Mouse (Mus musculus) thymus, postnatal 36 days (tissue): Measurements from ENCODE around the gene Slc7a1.
A peak's percentile ranks its signal among the peaks of the same experiment; 100 is the strongest.
"Not testable (repeated sequence)": the region's sequence is repeated elsewhere in the genome, so short reads cannot be mapped to it uniquely, and the experiment has no call there.

ENCODE experiments used
- DNase-seq, 2 experiments: peaks; one replicate each; pipeline ENCODE4 v3.0.0; 2022; ENCODE audit warnings: mixed read lengths in 2 of 2

Gene Slc7a1

DNA sequence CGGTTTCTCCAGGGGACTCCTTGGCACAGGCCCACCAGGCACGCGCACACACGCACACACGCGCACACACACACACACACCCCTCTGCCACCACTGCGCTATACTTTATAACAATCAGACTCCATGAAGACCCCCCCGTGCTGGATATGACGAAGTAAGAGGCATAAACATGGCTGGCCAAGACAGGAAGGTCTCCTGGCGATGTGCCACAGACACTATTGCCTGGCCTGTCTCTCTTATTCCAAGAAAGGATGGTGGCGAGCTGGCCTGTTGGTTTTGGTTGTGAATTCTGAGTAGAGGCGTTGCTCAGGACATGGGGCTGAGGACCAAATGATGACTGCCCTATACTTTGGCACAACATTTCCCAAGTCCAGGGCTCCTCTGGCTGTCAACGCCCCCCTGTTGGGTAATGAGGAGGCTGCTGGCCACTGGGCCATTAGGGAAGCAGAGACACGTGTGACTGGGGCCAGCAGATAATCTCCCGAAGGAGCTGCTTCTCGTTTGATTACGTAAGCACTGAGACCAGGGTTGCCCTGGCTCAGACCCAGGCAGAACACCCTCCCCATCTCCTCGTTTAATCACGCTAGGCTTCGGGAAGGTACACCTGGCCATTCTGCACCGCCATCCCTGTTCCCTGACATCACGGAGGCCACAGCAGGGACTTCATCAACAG is 36.1 kb downstream of the Slc7a1 start:
- DNase-seq, result no peak

GRCm38 (mm10) chr5:148362296-148362695 is 37.4 kb downstream of the Slc7a1 start:
- DNase-seq, result no peak

- DNase-seq, result no peak
Measured at GRCm38 (mm10) chr5:148361759-148362010, 38.0 kb downstream of the Slc7a1 start.

GRCm38 (mm10) chr5:148360922-148361758 is 38.6 kb downstream of the Slc7a1 start:
- no peak for DNase-seq

GRCm38 (mm10) chr5:148359131-148359530 is 40.6 kb downstream of the Slc7a1 start:
- DNase-seq, result no peak

DNA sequence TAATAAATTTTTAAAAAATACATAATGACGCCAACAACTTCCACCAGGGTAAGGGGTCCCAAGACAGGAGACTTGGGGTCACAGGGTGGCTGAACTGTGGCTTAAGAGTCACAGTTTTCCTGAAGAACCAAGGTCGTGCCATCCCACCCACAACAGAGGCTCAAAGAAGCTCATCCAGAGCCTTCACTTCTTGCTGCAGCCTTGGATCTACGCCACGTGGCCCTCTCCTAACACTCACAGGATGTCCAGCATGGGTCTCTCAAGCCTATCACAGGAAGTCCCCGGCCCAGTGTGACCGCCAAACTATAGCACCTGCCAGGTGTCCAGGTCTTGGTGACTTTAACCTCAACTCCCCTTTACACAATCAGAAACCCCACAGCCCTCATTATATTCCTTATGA is 42.5 kb downstream of the Slc7a1 start:
- no peak for DNase-seq

DNA sequence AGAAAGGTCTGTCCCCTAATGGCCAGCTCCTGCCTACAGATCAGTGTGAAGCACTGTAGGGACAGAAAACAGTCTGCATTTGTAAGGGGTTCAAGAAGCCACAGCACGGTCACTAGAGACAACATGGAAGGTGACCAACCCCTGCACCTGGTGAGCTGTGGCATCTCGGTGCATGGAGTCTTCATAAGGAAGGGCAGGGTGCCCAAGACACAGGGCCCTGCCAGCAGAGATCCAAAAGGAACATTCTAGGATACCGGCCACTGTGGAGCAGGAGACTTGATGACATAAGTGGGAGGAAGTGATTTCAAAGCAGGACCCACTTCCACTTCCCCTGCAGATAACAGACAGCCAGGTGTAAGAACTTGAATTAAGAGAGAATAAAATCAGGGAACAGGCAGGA is 43.9 kb downstream of the Slc7a1 start:
- no peak for DNase-seq

DNA sequence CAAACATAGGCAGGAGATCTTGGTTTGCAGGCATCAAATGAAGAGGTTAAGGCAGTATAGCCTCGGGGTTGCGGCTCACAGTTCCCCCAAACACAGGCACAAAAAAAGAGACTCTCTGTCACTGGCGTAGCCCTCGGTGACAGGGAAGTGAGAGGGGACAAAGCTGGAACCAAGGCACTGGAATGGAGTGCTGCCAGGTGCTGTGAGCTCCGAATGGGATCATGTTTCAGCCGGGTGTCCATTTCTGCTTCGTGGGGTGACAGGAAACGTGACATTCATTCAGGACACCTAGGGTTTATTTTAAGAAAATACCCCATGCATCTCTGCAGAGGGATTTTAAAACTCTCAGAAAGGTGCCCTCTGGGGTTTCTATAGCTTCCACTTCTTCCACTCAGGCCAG is 45.2 kb downstream of the Slc7a1 start:
- DNase-seq, result no peak

DNA sequence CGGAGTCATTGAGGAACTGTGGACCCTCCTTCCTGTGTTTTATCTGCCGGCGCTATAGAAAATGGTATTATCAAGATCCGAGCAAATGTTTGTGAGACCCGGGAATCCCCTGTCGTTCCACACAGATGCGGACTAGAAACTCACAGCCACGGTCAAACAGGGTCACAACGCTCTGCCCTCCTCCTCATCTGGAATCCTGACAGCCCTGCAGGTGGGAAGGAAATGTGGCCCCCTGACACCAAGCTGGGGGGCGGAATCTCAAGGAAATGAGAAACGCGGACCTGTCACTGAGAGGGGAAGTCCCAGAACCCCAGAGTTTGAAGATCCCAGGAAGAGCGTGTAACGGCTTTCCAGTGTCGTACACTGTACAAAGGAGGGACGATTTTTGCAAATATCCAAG is 46.3 kb downstream of the Slc7a1 start:
- no peak for DNase-seq

DNA sequence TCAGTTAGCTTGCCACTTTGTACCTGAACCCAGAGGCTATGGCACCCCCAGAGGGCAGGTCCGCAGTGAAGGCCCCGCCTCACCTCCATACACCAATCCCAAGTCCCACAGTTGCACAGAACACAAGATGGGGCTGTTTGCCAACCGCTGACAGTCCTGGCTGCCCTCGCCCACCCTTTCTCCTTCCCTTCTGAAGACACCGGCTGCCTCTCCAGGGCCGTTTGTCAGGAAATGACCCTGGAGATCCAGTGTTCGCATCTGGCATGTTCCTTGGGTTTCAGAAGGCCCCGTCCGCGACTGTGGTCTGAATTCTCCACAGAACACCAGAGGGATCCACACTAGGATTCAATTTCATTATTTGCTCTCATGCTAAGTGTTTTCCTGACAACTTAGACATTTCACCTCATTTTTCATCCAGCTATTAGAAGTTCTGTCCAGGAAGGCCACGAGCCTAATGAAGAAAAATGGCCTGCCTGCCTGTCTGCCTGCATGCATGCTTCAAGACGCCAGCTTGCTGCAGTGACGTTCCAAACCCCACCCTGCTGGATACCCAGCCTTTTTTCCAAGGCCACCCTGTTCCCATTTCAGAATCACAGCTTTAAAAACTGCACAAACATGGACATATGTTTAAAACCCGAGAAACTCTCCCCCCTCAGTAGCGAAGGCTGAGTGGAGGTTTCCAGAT is 50.2 kb downstream of the Slc7a1 start:
- no peak for DNase-seq

DNA sequence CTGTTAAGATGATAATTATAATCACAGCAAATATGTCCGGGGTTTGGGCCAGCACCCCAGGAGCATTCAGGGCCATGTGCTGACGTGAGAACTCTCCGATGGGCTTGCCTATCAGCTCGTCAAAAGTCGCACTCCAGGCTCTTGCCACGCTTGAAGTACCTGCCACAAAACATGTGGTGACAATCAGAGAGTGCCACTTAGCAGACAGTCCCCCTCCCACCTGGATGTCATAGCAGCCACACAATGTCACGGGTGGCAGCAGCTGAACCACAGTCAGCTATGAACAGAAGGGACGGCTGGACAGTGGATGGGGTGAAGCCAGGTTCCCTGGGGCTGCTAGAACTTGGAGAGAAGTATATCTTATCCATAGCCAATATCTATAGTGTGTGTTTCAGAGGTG is 51.6 kb downstream of the Slc7a1 start:
- DNase-seq, result no peak

DNA sequence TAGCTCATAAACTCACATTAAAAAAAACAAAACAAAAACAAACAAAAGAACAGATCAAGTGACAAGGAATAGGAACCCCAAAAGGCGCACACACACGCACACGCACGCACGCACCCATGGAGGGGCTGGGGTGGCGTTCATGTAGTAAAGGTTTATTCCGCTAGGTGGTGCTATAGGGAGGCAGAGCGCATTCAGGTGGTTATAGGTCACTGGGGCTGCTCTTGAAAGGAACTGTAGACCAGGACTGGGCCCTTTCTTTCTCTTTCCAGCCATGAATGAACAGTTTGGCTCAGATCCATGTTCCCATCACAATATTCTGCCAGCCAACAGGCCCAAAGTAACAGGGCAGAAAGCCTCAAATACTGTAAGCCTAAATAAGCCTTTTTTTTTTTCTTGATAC is 53.2 kb downstream of the Slc7a1 start:
- DNase-seq, result no peak

DNA sequence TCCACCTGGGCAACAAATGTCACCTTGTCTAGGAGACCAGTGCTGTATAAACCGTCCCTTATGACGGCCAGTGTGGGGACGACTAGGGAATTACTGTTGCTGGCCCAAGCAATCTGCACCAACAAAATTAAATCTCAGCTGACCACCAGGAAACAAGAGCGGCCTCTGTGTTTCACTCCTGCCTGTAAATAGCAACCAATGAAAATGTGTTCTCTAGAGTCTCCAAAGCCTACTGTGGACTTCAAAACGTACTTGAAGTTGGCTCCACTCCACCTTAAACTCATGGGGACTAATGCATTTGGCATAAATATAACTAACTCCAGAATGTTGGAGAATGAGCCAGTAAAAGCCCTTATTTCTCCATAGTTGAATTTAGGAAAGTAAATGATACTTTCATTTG is 55.3 kb downstream of the Slc7a1 start:
- no peak for DNase-seq

DNA sequence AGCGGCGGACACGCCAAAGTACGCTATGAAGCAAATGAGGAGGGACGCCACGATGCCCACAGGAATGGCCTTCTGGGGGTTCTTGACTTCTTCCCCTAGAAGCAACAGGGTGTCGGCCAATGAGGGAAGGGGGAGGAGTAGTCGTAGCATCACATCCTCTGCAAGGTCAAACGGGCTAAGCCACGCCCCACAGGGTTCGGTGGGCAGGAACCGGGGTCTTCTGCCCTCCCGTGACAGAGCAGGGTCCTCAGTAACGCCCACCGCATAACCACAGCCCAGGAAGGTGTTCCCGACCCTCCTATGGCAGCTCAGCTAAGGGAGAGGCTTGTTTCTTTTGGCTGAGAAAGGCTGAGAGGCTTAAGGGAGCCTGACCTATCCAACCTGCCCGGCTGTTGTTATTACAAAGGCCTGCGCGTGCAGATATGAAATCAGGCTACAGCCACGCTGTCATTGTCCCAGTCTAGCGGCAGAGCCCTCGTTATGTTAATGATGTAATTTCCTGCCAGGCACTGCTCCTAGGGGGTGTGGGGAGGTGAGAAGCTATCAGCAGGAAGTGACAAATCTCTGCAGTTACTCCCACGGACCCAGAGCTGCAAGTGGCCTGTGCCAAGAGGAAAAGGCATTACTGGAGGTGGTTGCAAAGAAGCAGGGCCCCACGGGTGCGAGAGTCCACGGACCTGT is 57.5 kb downstream of the Slc7a1 start:
- peak in 1 of 2 experiments; percentile 13 for DNase-seq

- DNase-seq, result no peak
Measured at GRCm38 (mm10) chr5:148339126-148339525, 60.6 kb downstream of the Slc7a1 start.

DNA sequence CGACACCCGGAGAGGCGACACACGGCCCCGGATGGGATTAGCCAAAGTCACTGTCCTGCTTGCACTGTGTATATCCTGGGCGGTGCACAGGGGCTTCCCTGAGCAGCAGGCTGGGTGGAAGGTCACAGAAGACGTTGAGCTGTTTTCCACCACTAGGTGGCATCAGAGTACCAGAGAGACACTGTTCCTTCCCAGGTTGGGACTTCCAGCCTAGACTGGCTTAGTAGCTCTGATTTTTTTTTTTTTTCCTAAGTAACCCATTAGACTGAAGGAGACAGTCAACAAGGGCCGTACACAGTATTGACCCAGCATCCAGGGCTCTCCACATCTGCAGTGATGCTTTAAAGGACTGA is 67.1 kb downstream of the Slc7a1 start:
- peak; percentile 55 to 65 for DNase-seq

- DNase-seq, result no peak
Measured at GRCm38 (mm10) chr5:148331926-148332621, 67.6 kb downstream of the Slc7a1 start.

DNA sequence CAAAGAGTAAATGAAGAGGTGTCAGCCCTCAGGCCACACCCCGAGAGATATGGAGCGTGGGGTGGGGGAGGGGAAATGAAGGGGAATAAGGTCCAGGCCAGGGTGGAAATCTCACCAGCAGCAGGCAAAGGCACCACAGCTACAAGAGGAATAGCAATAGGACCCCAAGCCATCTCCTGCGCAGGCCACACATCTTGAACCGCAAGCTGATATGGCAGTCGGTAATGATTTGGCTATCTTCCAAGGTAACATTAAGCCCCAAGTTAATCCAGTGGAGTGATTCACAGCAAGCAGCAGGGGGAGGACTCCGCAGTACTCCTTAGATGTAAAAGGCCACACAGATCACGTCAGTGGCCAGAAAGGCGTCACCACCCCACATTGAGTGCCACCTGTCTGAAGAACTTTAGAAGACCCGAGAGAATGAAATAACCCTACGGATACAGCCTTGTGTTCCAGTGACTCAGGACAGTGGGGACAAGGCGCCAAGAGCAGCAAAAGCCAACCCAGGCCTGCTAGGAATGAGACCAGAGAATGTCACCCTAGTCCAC is 68.4 kb downstream of the Slc7a1 start:
- no peak for DNase-seq

GRCm38 (mm10) chr5:148328982-148329381 is 70.7 kb downstream of the Slc7a1 start:
- no peak for DNase-seq

DNA sequence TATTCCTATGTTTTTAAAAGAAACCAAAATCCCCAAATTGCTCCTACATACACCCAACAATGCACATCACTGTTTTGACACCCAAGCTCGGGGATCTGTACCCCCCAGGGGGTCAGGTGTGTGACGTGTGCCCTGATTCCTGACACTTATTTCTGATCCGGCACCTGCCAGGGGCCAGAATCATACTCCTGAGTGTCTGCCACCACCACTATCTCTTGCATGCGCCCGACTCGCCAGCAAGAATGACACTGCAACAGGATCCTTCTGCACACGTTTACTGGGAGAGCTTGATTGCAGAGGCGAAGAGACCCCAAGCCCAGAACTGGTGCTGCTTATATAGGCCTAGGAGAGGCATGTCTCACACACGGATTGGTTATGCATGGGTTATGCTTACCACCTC is 73.4 kb downstream of the Slc7a1 start:
- DNase-seq, result not testable (repeated sequence)

- peak; percentile 26 to 29 for DNase-seq
Measured at GRCm38 (mm10) chr5:148325317-148325885, 74.3 kb downstream of the Slc7a1 start.

- no peak for DNase-seq
Measured at GRCm38 (mm10) chr5:148314931-148315330, 84.8 kb downstream of the Slc7a1 start.
